Mouse (Mus musculus) heart, adult 2 months (tissue): Measurements from ENCODE around the gene Mindy4b-ps.

ENCODE experiments used
- CTCF ChIP-seq: fragments of 200-600 bp; IDR thresholded peaks from 2 replicates; pipeline ENCODE4 v1.8.1; 2022; ENCODE audit warnings: antibody characterized with exemption, mild to moderate bottlenecking, moderate library complexity
- EP300 ChIP-seq: fragments of 200-500 bp; IDR thresholded peaks from 2 replicates; pipeline ENCODE4 v1.6.1; 2011; ENCODE audit warnings: low read depth, low read length, control low read depth; ENCODE audit not compliant: insufficient read depth

DNA sequence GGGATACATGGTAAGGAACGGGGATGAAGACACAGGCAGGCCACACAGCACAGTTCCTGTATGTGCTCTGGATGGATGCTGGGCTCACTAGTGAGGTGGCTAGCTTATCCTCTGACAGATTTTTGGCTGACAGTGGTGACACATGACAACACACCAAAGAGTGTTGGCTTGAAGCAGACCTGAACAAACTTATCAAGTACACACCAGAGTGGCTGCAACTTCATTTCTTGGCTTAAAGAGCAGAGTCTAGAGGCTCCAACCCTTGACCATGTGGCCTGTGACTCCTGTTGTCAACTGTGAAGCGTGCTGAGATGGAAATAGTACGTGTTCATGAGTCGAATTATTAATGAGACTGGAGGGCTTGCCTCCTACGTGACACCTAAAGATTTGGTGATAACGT, 17.4 kb downstream of the Mindy4b-ps start:
- TF ChIP-seq EP300, result 0 out of 2 replicates have a peak, but pooled peaks have one; percentile 66
- no peak for TF ChIP-seq CTCF
